10 mouse cellular contexts compared by ENCODE assay signal in genomic region chr11:58587898-58588348, GRCm38 (mm10). TPM values are rescaled to one million over a fixed set of nuclear protein-coding genes. Genes with fewer than 3 reads are reported as not detected.
DNase-seq lines count a peak whose midpoint lies in the region; ATAC-seq lines count a peak whose summit lies in the region.
"Had no signal": no experiment of that assay in that cellular context is flagged by ENCODE, and none has a peak within 500 bp of the region (broad histone marks: within the 10 kb centered on the region; RNA-seq: fewer than 3 reads in every experiment).

No protein-coding gene starts in this region.

- no peaks in the 10 kb centered on the region for H3K4me1 ChIP-seq in midbrain, embryonic 11.5 days (ENCODE audit: control insufficient read depth, insufficient read depth, low read length)
- no peaks in the 10 kb centered on the region for H3K4me1 ChIP-seq in midbrain, embryonic 16.5 days (ENCODE audit: control insufficient read depth, insufficient read depth, low read length)
- H3K4me1 ChIP-seq in heart, embryonic 11.5 days (ENCODE audit: control insufficient read depth, insufficient read depth, low read length): no peaks in the 10 kb centered on the region
- H3K4me1 ChIP-seq: heart, embryonic 15.5 days had no signal

- DNase-seq in midbrain, embryonic 11.5 days (ENCODE audit: low spot score, missing footprints): peak; percentile 85
- peak; percentile 45 for DNase-seq in R1 (ENCODE audit: low read depth, low spot score)
- DNase-seq in cerebellum, adult 9-10 months: peak; percentile 12
- DNase-seq in liver: peak; percentile 85
- DNase-seq in ovary, postnatal 36 days (ENCODE audit: low spot score): peak; percentile 47

- H3K4me2 ChIP-seq in midbrain, embryonic 11.5 days: no peak overlapping the region
- H3K4me2 ChIP-seq in midbrain, embryonic 16.5 days (ENCODE audit: low read length): no peak overlapping the region
- no peak overlapping the region for H3K4me2 ChIP-seq in heart, embryonic 11.5 days
- H3K4me2 ChIP-seq: heart, embryonic 15.5 days had no signal

- no peaks in the 10 kb centered on the region for H3K9me3 ChIP-seq in midbrain, embryonic 11.5 days (ENCODE audit: control insufficient read depth, low read length)
- no peaks in the 10 kb centered on the region for H3K9me3 ChIP-seq in midbrain, embryonic 16.5 days (replicated peaks; ENCODE audit: control insufficient read depth, low read length, poor library complexity, severe bottlenecking)
- no peaks in the 10 kb centered on the region for H3K9me3 ChIP-seq in heart, embryonic 11.5 days (replicated peaks; ENCODE audit: control insufficient read depth, low read length)
- H3K9me3 ChIP-seq: heart, embryonic 15.5 days had no signal

- H3K27ac ChIP-seq in midbrain, embryonic 11.5 days (ENCODE audit: low read depth, low read length): no peak overlapping the region
- H3K27ac ChIP-seq in midbrain, embryonic 16.5 days (ENCODE audit: low read length): no peak overlapping the region
- H3K27ac ChIP-seq in heart, embryonic 11.5 days (ENCODE audit: low read depth, low read length): no peak overlapping the region
- H3K27ac ChIP-seq: heart, embryonic 15.5 days had no signal

- no peaks in the 10 kb centered on the region for H3K27me3 ChIP-seq in midbrain, embryonic 11.5 days (ENCODE audit: control insufficient read depth, insufficient read depth, low read length)
- no peaks in the 10 kb centered on the region for H3K27me3 ChIP-seq in midbrain, embryonic 16.5 days (ENCODE audit: control insufficient read depth, insufficient read depth, low read depth, low read length)
- no peaks in the 10 kb centered on the region for H3K27me3 ChIP-seq in heart, embryonic 11.5 days (ENCODE audit: control insufficient read depth, insufficient read depth, low read length)
- H3K27me3 ChIP-seq: heart, embryonic 15.5 days had no signal

- no peak overlapping the region for H3K9ac ChIP-seq in midbrain, embryonic 11.5 days (ENCODE audit: low read length)
- H3K9ac ChIP-seq in midbrain, embryonic 16.5 days (ENCODE audit: low read depth, low read length): no peak overlapping the region
- H3K9ac ChIP-seq in heart, embryonic 11.5 days (ENCODE audit: low read depth, low read length): no peak overlapping the region
- H3K9ac ChIP-seq: heart, embryonic 15.5 days had no signal

- H3K4me3 ChIP-seq in midbrain, embryonic 11.5 days (ENCODE audit: low read depth, low read length): no peak overlapping the region
- no peak overlapping the region for H3K4me3 ChIP-seq in midbrain, embryonic 16.5 days (ENCODE audit: low read depth, low read length)
- H3K4me3 ChIP-seq in heart, embryonic 11.5 days (ENCODE audit: low read depth, low read length): no peak overlapping the region
- H3K4me3 ChIP-seq: heart, embryonic 15.5 days had no signal

- H3K36me3 ChIP-seq in midbrain, embryonic 11.5 days (ENCODE audit: control insufficient read depth, insufficient read depth, low read length): no peaks in the 10 kb centered on the region
- no peaks in the 10 kb centered on the region for H3K36me3 ChIP-seq in midbrain, embryonic 16.5 days (ENCODE audit: control insufficient read depth, insufficient read depth, low read length)
- H3K36me3 ChIP-seq in heart, embryonic 11.5 days (ENCODE audit: control insufficient read depth, insufficient read depth, low read length): no peaks in the 10 kb centered on the region
- H3K36me3 ChIP-seq: heart, embryonic 15.5 days had no signal

- ATAC-seq in midbrain, embryonic 11.5 days (ENCODE audit: low FRiP score): no peak
- ATAC-seq in midbrain, embryonic 16.5 days: no peak
- ATAC-seq in heart, embryonic 11.5 days (replicated peaks; ENCODE audit: insufficient number of reproducible peaks, low FRiP score, low TSS enrichment): peak; percentile 78
- no peak for ATAC-seq in monocyte, adult 5-6 weeks (replicated peaks; ENCODE audit: insufficient number of reproducible peaks, low FRiP score, low TSS enrichment, poor library complexity, severe bottlenecking)

- WGBS in midbrain, embryonic 11.5 days: 75% methylated on average over 7 of the region's 7 CpGs
- WGBS in midbrain, embryonic 16.5 days: 70% methylated on average over 7 of the region's 7 CpGs
- WGBS in heart, embryonic 11.5 days (ENCODE audit: insufficient replicate concordance): 53% methylated on average over 7 of the region's 7 CpGs

RNA-seq across cellular contexts. Expression of gene Olfr324, which starts 7.0 kb away (rescaled TPM):
- polyA plus RNA-seq in midbrain, embryonic 11.5 days (2014; fragmentation: Nextera tagmentation; extraction: Ambion mirVana): not detected in 2 replicates
- 0.05 and 0.10 TPM in 2 replicates for polyA plus RNA-seq in midbrain, embryonic 16.5 days (2015; fragmentation: Nextera tagmentation; extraction: Ambion mirVana)
- polyA plus RNA-seq in heart, embryonic 11.5 days (2014; fragmentation: Nextera tagmentation; extraction: Ambion mirVana): not detected in 2 replicates
- total RNA-seq in monocyte, adult 5-6 weeks (2017): not detected in 3 replicates
- polyA plus RNA-seq: heart, embryonic 15.5 days had no signal

RNA-seq across cellular contexts. Expression of gene Olfr325, which starts 10.4 kb away (rescaled TPM):
- not detected in 2 replicates for polyA plus RNA-seq in midbrain, embryonic 11.5 days (2014; fragmentation: Nextera tagmentation; extraction: Ambion mirVana)
- polyA plus RNA-seq in midbrain, embryonic 16.5 days (2015; fragmentation: Nextera tagmentation; extraction: Ambion mirVana): not detected in 2 replicates
- not detected in 2 replicates for polyA plus RNA-seq in heart, embryonic 11.5 days (2014; fragmentation: Nextera tagmentation; extraction: Ambion mirVana)
- not detected in 3 replicates for total RNA-seq in monocyte, adult 5-6 weeks (2017)
- polyA plus RNA-seq: heart, embryonic 15.5 days; neural tube, embryonic 14.5 days had no signal

RNA-seq across cellular contexts. Expression of gene Olfr224, which starts 17.6 kb away (rescaled TPM):
- polyA plus RNA-seq in midbrain, embryonic 11.5 days (2014; fragmentation: Nextera tagmentation; extraction: Ambion mirVana): not detected in 2 replicates
- polyA plus RNA-seq in midbrain, embryonic 16.5 days (2015; fragmentation: Nextera tagmentation; extraction: Ambion mirVana): not detected in 2 replicates
- not detected in 2 replicates for polyA plus RNA-seq in heart, embryonic 11.5 days (2014; fragmentation: Nextera tagmentation; extraction: Ambion mirVana)
- not detected in 3 replicates for total RNA-seq in monocyte, adult 5-6 weeks (2017)
- polyA plus RNA-seq: neural tube, embryonic 14.5 days had no signal

RNA-seq across cellular contexts. Expression of gene 2210407C18Rik, which starts 28.0 kb away (rescaled TPM):
- polyA plus RNA-seq in midbrain, embryonic 11.5 days (2014; fragmentation: Nextera tagmentation; extraction: Ambion mirVana): not detected in 2 replicates
- polyA plus RNA-seq in midbrain, embryonic 16.5 days (2015; fragmentation: Nextera tagmentation; extraction: Ambion mirVana): not detected in 2 replicates
- not detected in 2 replicates for polyA plus RNA-seq in heart, embryonic 11.5 days (2014; fragmentation: Nextera tagmentation; extraction: Ambion mirVana)
- total RNA-seq in monocyte, adult 5-6 weeks (2017): not detected in 3 replicates
- polyA plus RNA-seq: heart, embryonic 15.5 days; neural tube, embryonic 14.5 days had no signal

RNA-seq across cellular contexts. Expression of gene Olfr328, which starts 32.5 kb away (rescaled TPM):
- 0.04 TPM in 1 of 2 replicates, not detected in the other for polyA plus RNA-seq in midbrain, embryonic 11.5 days (2014; fragmentation: Nextera tagmentation; extraction: Ambion mirVana)
- 0.07 TPM in 1 of 2 replicates, not detected in the other for polyA plus RNA-seq in midbrain, embryonic 16.5 days (2015; fragmentation: Nextera tagmentation; extraction: Ambion mirVana)
- 0.09 TPM in 1 of 2 replicates, not detected in the other for polyA plus RNA-seq in heart, embryonic 11.5 days (2014; fragmentation: Nextera tagmentation; extraction: Ambion mirVana)
- total RNA-seq in monocyte, adult 5-6 weeks (2017): 0.43 TPM in 1 of 3 replicates, not detected in the others
- polyA plus RNA-seq: heart, embryonic 15.5 days had no signal

Comparison
In these comparisons a context has a peak if more than half of its experiments do, and no peak if none do; other contexts are left out.
1. DNase-seq: peak in every context shown above with its lines; median percentile 85 in midbrain, embryonic 11.5 days; 85 in liver; 47 in ovary, postnatal 36 days; 45 in R1; 12 in cerebellum, adult 9-10 months.